Mouse (Mus musculus) cortical plate, adult 2 months (tissue): ENCODE data around the gene Actr3. TPM values are rescaled to one million over a fixed set of nuclear protein-coding genes. Genes with fewer than 3 reads are reported as not detected.
"Not testable (repeated sequence)": the region's sequence is repeated elsewhere in the genome, so short reads cannot be mapped to it uniquely, and the experiment has no call there.

ENCODE experiments used
- H3K27ac ChIP-seq: fragments of 200-500 bp; 2 replicates; pipeline ENCODE4 v1.5.1; 2012; ENCODE audit warnings: low read length, control low read depth, inconsistent platforms; ENCODE audit not compliant: insufficient read depth
- H3K4me1 ChIP-seq: fragments of 200-500 bp; 2 replicates; pipeline ENCODE4 v1.6.1; 2011; ENCODE audit warnings: low read length; ENCODE audit not compliant: control insufficient read depth, insufficient read depth
- H3K4me3 ChIP-seq: fragments of 200-500 bp; 2 replicates; pipeline ENCODE4 v1.5.1; 2011; ENCODE audit warnings: mild to moderate bottlenecking, low read length, control low read depth; ENCODE audit not compliant: insufficient read depth
- CTCF ChIP-seq: fragments of 200-500 bp; IDR thresholded peaks from 2 replicates; pipeline ENCODE4 v1.5.1; 2011; ENCODE audit warnings: mild to moderate bottlenecking, control low read depth, low read length; ENCODE audit not compliant: insufficient read depth; ENCODE audit errors: extremely low read depth
- POLR2A ChIP-seq: fragments of 200-500 bp; IDR thresholded peaks from 2 replicates; pipeline ENCODE4 v1.6.1; 2011; ENCODE audit warnings: mild to moderate bottlenecking, low read length, control low read depth; ENCODE audit not compliant: insufficient read depth; ENCODE audit errors: extremely low read depth
- polyA plus RNA-seq: library from polyadenylated mRNA; depleted of rRNA; stranded (reverse); fragments of >200 nt; gene quantifications from 2 replicates; pipeline ENCODE4 v1.2.3, GENCODE M21; 2012

The Actr3 gene
- polyA plus RNA-seq, 1 experiment, result 92.4 TPM

DNA sequence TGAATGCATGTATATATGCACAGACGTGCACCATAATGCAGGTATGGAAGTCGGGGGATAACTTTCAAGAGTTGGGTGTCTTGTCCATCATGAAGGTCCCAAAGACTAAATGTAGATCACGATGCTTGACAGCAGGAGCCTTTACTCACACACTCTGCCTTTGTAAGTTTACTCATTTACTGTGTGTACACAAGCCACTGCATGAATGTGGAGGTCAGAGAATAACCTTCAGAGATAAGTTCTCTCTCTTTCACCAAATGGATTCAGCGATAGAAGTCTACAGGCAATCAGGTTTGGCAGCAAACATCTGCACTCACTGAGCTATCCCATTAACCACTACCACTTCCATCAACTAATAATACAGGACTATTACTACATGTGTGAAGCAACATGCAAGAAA lies 16.8 kb downstream of the Actr3 start:
- Histone ChIP-seq H3K4me1 (no peaks in the 10 kb centered on the region; the same call in 1 of the 2 replicates), H3K27ac (no peak overlapping the region), H3K4me3 (no peak overlapping the region)
- no peak for TF ChIP-seq CTCF
- no peak for TF ChIP-seq POLR2A

DNA sequence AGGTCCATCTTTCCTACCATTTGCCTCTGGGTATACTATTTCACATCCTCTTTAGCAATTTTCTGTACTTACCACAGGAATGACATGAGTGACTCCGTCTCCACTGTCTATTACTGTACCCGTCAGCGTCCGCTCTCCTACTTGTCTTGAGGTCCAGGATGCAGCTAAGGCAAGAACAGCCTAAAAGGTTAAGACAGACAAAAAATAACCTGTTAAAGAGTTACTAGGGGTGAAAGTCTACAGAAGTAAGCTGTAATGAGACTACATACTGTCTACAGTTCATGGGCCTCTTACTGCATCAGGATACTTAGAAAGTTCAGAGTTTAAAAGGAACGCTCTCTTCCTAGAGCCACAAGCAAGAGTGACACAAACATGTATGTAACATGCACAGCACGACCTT lies 28.3 kb downstream of the Actr3 start:
- H3K27ac ChIP-seq, result no peak overlapping the region
- TF ChIP-seq CTCF, result no peak
- no peak for TF ChIP-seq POLR2A

DNA sequence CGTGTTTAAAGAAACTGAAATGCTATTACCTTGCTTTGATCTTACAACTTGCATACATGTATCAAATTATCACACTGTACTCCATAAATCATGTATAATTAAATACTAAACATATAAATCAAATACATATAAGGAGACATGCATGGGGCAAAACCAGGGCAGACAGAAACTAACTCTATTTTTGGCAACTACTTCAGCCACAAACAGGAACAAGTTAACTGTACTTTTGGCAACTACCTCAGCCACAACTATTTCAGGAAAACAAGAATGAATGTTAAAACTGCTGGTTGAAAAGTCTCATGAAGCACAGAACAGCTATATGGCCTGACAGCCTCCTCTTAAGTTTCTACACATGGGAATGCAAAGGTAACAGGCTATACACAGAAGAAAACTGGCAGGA lies 40.1 kb downstream of the Actr3 start:
- TF ChIP-seq POLR2A (no peak), CTCF (no peak)
- Histone ChIP-seq H3K4me3 (no peak overlapping the region), H3K4me1 (no peaks in the 10 kb centered on the region), H3K27ac (no peak overlapping the region)

More for the DNA sequence above, 28.3 kb downstream of the Actr3 start:
- no peaks in the 10 kb centered on the region for H3K4me1 ChIP-seq
- H3K4me3 ChIP-seq, result no peak overlapping the region

DNA sequence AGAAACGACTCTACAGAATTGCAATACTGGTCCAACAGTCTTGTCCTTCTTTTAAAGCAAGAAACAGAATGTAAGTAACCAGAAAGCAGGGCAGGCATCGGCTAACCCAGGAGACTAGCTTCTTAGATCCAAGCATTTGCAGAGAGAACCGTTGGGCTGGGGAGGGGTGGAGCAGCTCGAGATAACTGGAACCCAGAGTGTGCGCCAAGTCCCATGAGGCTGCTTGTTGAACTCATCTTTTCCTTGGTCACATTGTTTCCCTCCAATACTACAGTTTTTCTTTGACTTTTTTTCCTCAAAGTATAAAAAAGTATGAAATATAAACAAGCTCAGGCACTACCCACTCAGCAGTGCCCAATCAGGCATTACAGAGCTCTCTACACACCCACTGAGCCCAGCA lies 42.2 kb downstream of the Actr3 start:
- H3K4me1 ChIP-seq, H3K4me3 ChIP-seq, H3K27ac ChIP-seq: not testable (repeated sequence)

DNA sequence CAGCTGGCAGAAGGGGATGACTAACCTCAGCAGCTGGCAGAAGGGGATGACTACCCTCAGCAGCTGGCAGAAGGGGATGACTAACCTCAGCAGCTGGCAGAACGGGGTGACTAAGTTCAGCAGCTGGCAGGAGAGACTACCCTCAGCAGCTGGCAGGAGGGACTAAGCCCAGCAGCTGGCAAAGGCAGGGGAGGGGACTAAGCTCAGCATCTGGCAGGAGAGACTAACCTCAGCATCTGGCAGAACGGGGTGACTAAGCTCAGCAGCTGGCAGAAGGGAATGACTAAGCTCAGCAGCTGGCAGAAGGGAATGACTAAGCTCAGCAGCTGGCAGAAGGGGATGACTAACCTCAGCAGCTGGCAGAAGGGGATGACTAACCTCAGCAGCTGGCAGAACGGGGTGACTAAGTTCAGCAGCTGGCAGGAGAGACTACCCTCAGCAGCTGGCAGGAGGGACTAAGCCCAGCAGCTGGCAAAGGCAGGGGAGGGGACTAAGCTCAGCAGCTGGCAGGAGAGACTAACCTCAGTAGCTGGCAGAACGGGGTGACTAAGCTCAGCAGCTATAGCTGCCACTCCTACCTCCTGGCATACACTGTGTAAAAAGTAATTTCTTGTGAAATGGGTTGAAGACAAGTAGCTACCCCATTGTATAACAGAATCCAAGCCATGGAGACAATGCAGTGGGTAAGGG lies 45.3 kb downstream of the Actr3 start:
- H3K4me3 ChIP-seq, H3K27ac ChIP-seq, H3K4me1 ChIP-seq: not testable (repeated sequence)

DNA sequence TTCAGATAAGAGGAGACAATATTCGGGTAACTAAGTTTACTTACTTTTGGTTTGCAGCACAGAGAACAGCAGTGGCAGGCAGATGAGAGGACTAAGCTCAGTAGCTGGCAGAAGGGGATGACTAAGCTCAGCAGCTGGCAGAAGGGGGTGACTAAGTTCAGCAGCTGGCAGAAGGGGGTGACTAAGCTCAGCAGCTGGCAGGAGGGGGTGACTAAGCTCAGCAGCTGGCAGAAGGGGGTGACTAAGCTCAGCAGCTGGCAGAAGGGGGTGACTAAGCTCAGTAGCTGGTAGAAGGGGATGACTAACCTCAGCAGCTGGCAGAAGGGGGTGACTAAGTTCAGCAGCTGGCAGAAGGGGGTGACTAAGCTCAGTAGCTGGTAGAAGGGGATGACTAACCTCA lies 45.9 kb downstream of the Actr3 start:
- not testable (repeated sequence) for H3K4me1 ChIP-seq, H3K27ac ChIP-seq, H3K4me3 ChIP-seq

DNA sequence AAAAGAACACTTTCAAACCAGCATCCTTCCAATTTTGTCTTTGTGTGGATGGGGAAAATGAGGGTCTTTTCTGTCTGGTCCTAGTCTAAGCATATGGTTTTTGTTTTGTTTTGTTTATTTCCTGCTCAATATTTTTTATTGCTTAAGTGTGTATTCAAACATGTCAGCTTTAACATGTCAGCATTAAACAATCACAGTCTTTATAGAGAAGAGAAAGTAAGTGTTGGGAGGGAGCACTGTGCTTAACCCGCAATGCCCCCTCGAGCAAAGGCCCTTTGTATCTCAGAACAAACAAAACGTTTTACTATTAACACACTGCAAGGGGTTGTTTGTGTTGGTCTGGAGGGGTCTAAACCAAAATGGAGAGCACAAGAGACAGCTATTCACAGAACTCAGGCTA lies 47.2 kb downstream of the Actr3 start:
- H3K4me3 ChIP-seq, result no peak overlapping the region
- TF ChIP-seq POLR2A (no peak), CTCF (no peak)
- H3K27ac ChIP-seq, result no peak overlapping the region
- H3K4me1 ChIP-seq, result no peaks in the 10 kb centered on the region

DNA sequence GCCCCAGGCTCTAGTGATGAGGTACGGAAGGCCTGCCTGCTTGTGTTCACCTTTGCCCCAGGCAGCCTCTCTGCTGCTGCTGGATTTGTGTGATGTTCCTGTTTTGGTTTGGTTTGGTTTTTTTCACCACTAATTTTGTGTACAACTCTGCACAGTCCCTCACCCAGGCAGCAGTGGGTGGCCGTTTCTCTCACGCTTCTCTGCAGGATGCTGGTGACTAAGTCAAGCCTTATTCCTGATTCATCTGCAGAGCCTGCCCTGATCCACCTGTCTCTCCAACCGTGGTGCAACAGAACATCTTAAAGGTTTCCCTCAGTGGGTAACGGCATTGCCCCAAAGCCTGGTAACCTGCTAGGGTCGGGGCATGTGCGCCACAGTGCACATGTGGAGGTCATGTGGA lies 49.3 kb downstream of the Actr3 start:
- Histone ChIP-seq H3K27ac (no peak overlapping the region), H3K4me1 (no peaks in the 10 kb centered on the region), H3K4me3 (no peak overlapping the region)
- TF ChIP-seq CTCF, result no peak
- TF ChIP-seq POLR2A, result no peak

DNA sequence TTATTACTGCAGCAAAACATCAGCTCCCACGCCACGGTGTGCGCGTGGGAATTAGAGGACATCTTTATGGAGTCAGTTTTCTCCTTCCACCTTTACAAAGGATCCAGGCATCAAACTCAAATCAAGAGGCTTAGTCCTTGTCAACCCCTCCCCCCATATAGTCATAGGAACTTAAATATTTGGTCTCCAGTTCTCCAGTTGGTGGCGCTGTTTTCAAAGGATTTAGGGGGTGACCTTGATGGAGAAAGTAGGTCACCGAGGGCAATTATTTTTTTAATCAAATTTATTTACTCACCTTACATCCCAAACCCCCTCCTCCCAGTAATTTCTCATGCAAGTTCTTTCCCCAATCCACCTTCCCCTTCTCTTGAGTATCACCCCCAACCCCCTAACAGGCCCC lies 52.9 kb downstream of the Actr3 start:
- no peak for TF ChIP-seq POLR2A
- no peak for TF ChIP-seq CTCF
- H3K27ac ChIP-seq, result no peak overlapping the region
- H3K4me3 ChIP-seq, result no peak overlapping the region
- H3K4me1 ChIP-seq, result no peaks in the 10 kb centered on the region

DNA sequence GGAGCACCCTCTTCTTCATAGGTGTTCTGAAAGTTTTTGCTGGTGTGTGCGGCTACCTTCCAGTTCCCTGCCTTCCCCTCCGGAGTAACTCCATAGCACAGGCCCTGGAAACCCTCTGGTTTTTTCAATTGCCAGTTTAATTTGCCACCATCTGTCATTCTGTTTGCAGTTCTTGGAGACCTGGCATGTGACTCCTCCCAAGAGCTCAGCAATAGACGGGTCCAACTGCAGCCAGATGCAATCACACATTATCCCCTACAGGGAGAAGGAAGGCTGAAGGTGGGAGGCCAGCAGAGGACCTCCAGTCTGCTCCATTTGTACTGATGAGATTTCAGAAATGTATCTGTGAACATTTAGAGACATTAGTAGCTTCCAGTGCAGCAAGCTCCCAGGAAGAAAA lies 56.6 kb downstream of the Actr3 start:
- Histone ChIP-seq H3K4me1 (no peaks in the 10 kb centered on the region), H3K4me3 (no peak overlapping the region), H3K27ac (no peak overlapping the region)
- no peak for TF ChIP-seq CTCF
- TF ChIP-seq POLR2A, result no peak

DNA sequence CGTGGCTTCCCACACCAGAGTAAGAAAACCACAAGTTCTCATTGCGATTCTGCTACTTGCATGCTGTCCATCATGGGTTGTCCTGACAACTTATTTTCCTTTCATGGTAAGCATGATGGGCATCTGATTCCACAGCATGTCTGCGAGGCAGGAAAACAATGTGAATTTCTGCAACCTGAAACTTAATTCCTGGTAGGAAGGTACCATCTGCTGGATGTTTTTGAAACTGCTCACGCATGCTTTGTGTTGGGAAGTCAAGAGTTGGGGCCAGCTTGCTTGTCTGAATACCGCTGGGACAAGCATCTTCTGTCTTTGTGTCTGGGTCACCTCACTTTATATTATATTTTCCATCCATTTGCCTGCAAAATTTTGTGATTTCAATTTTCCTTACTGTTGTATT lies 62.7 kb downstream of the Actr3 start:
- Histone ChIP-seq H3K27ac (no peak overlapping the region), H3K4me1 (no peaks in the 10 kb centered on the region), H3K4me3 (no peak overlapping the region)
- peak; percentile 67 for TF ChIP-seq CTCF
- TF ChIP-seq POLR2A, result no peak
